In genomic region chr8:125808826-125809225, GRCm38 (mm10) we compare ENCODE assay signal across 11 mouse cellular contexts.
DNase-seq lines count a peak whose midpoint lies in the region; ATAC-seq and TF ChIP-seq lines count a peak whose summit lies in the region.
"Had no signal": no experiment of that assay in that cellular context is flagged by ENCODE, and none has a peak within 500 bp of the region (broad histone marks: within the 10 kb centered on the region; RNA-seq: fewer than 3 reads in every experiment).

No protein-coding gene starts in this region.

- no peak overlapping the region for H3K4me2 ChIP-seq in hindbrain, embryonic 12.5 days (replicated peaks)
- H3K4me2 ChIP-seq: embryonic facial prominence, embryonic 13.5 days had no signal

- ATAC-seq in hindbrain, embryonic 12.5 days (ENCODE audit: low FRiP score): no peak
- ATAC-seq: hindbrain, postnatal 0 days had no signal

- H3K27me3 ChIP-seq in hindbrain, embryonic 12.5 days: no peaks in the 10 kb centered on the region
- H3K27me3 ChIP-seq: embryonic facial prominence, embryonic 13.5 days had no signal

- H3K4me1 ChIP-seq in cortical plate, adult 2 months (ENCODE audit: control insufficient read depth, insufficient read depth, low read length): peaks cover 2% of the 10 kb centered on the region
- no peaks in the 10 kb centered on the region for H3K4me1 ChIP-seq in hindbrain, embryonic 12.5 days

- no peaks in the 10 kb centered on the region for H3K36me3 ChIP-seq in hindbrain, embryonic 12.5 days
- H3K36me3 ChIP-seq: embryonic facial prominence, embryonic 13.5 days; G1E had no signal

- peak overlapping the region; percentile 66; the same call in 1 of the 2 replicates for H3K27ac ChIP-seq in cortical plate, adult 2 months (ENCODE audit: insufficient read depth, low read length)
- no peak overlapping the region for H3K27ac ChIP-seq in hindbrain, embryonic 12.5 days
- H3K27ac ChIP-seq: embryonic facial prominence, embryonic 13.5 days; hindbrain, postnatal 0 days had no signal

- no peak overlapping the region for H3K4me3 ChIP-seq in cortical plate, adult 2 months (ENCODE audit: insufficient read depth, low read length)
- no peak overlapping the region for H3K4me3 ChIP-seq in hindbrain, embryonic 12.5 days
- H3K4me3 ChIP-seq: embryonic facial prominence, embryonic 13.5 days had no signal

- WGBS in hindbrain, embryonic 12.5 days: 89% methylated on average over 6 of the region's 6 CpGs

- DNase-seq in right cerebral cortex, adult 18-20 months: peak; percentile 85
- no peak for DNase-seq in right cerebral cortex, postnatal 4 days
- DNase-seq in left cerebral cortex, adult 18-20 months (ENCODE audit: low spot score in 2 of 2): peak; percentile 67 to 83
- no peak for DNase-seq in c-Kit-positive CD71-positive TER-119-positive erythroid progenitor cells, embryonic 14.5 days (ENCODE audit: low spot score)
- no peak for DNase-seq in lung, postnatal 14 days
- DNase-seq: adrenal gland, postnatal 10 days had no signal

- 0 out of 2 replicates have a peak, but pooled peaks have one; percentile 37 for TF ChIP-seq POLR2A in cortical plate, adult 2 months (IDR thresholded peaks at IDR 0.05; ENCODE audit: extremely low read depth, insufficient read depth, low read length)

- no peak overlapping the region for H3K9ac ChIP-seq in hindbrain, embryonic 12.5 days
- H3K9ac ChIP-seq: embryonic facial prominence, embryonic 13.5 days had no signal

- H3K9me3 ChIP-seq in hindbrain, embryonic 12.5 days (replicated peaks): no peaks in the 10 kb centered on the region; the same call in 1 of the 2 replicates
- H3K9me3 ChIP-seq: embryonic facial prominence, embryonic 13.5 days had no signal

- no peak for TF ChIP-seq CTCF in cortical plate, adult 2 months (IDR thresholded peaks at IDR 0.05; ENCODE audit: extremely low read depth, insufficient read depth, low read length)

Comparison
In these comparisons a context has a peak if more than half of its experiments do, and no peak if none do; other contexts are left out.
1. DNase-seq: peak in right cerebral cortex, adult 18-20 months (single experiment) and left cerebral cortex, adult 18-20 months (2 of 2); none in right cerebral cortex, postnatal 4 days (single experiment), c-Kit-positive CD71-positive TER-119-positive erythroid progenitor cells, embryonic 14.5 days (single experiment) and lung, postnatal 14 days (single experiment).